Mouse (Mus musculus): ENCODE results near the gene Plekha1.

DNA sequence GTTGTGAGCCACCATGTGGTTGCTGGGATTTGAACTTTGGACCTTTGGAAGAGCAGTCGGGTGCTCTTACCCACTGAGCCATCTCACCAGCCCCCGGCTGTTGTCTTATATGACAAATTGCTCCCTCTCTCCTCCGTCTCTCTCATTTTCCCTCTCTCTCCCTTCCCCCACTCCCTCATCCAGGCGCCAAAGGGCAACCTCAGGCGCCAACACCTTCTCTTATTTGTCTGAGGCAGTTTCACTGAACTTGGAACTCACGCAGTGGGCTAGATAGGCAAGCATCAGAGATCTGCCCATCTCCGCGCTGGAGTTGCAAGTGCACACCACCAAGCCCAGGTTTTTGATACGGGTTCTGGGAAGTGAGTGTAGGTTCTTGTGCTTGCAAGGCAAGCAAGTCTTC is 29.5 kb upstream of the Plekha1 start:
- TF ChIP-seq POLR2A (IDR thresholded peaks at IDR 0.05; ENCODE audit: low read depth, low read length) (no peak), CTCF (IDR thresholded peaks at IDR 0.05; ENCODE audit: borderline replicate concordance, insufficient read depth, low read length) (no peak)

Data from embryonic fibroblast, embryonic 13.5 days (primary cell).